Mouse (Mus musculus) neural tube, embryonic 13.5 days (tissue): Measurements from ENCODE around the gene Kcnn3. TPM values are rescaled to one million over a fixed set of nuclear protein-coding genes. Genes with fewer than 3 reads are reported as not detected.

Source experiments
- ATAC-seq: fragments of 200-750 bp; cut with Nextera tagmentation; 2 replicates; pipeline ENCODE4 v1.8.0; 2017; ENCODE audit warnings: low read depth, mild to moderate bottlenecking, moderate TSS enrichment, moderate library complexity
- H3K27ac ChIP-seq: fragments of 300-500 bp; sonication (generic); replicated peaks from 2 replicates; pipeline ENCODE4 v1.5.1; 2015; ENCODE audit warnings: moderate library complexity, mild to moderate bottlenecking, inconsistent platforms
- H3K27me3 ChIP-seq: fragments of 300-500 bp; sonication (generic); 2 replicates; pipeline ENCODE4 v1.6.1; 2015; ENCODE audit warnings: mild to moderate bottlenecking, inconsistent platforms
- H3K36me3 ChIP-seq: fragments of 300-500 bp; sonication (generic); 2 replicates; pipeline ENCODE4 v1.6.1; 2015; ENCODE audit warnings: mild to moderate bottlenecking, inconsistent platforms
- H3K4me1 ChIP-seq: fragments of 300-500 bp; sonication (generic); replicated peaks from 2 replicates; pipeline ENCODE4 v1.6.1; 2015; ENCODE audit warnings: inconsistent platforms
- H3K4me2 ChIP-seq: fragments of 300-500 bp; sonication (generic); 2 replicates; pipeline ENCODE4 v1.6.1; 2015; ENCODE audit warnings: inconsistent platforms, mild to moderate bottlenecking, moderate library complexity
- H3K4me3 ChIP-seq: fragments of 300-500 bp; sonication (generic); 2 replicates; pipeline ENCODE4 v1.5.1; 2015; ENCODE audit warnings: mild to moderate bottlenecking, inconsistent platforms
- H3K9ac ChIP-seq: fragments of 300-500 bp; sonication (generic); 2 replicates; pipeline ENCODE4 v1.6.1; 2015; ENCODE audit warnings: moderate library complexity, mild to moderate bottlenecking, inconsistent platforms
- H3K9me3 ChIP-seq: fragments of 300-500 bp; sonication (generic); 2 replicates; pipeline ENCODE4 v1.6.1; 2016; ENCODE audit warnings: inconsistent platforms
- WGBS: fragments of 180-500 bp; shearing (Covaris S2); methylation state at CpG from one replicate; pipeline ENCODE4 v1.1.7; 2015; 5-methylcytosine and 5-hydroxymethylcytosine counted together
- polyA plus RNA-seq: library from polyadenylated mRNA; unstranded; fragments of >200 nt; fragmentation: Nextera tagmentation; extraction: Ambion mirVana; gene quantifications from 2 replicates; pipeline ENCODE4 v1.2.1, GENCODE M21; 2015

Kcnn3 gene
- polyA plus RNA-seq, 1 experiment from 2014 or later: 4.8 TPM

DNA sequence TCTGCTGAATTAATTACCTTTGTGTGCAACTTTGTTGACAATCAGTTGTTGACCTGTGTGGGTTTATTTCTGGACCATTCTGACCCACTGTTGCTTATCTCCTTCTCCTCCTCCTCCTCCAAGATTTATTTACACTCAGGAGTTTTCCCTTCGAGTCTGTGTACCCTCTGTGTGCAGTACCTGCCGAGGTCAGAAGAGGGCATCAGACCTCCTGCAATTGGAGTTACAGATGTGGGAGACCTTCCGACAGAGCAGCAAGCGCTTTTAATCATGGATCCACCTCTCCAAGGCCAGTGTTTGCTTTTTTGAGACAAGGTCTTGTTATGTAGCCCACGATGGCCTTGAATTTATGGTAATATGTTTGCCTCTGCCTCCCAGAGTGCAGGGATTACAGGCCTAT is 25.3 kb upstream of the Kcnn3 start:
- H3K27ac ChIP-seq: no peak overlapping the region
- H3K9me3 ChIP-seq: no peaks in the 10 kb centered on the region; the same call in 1 of the 2 replicates
- no peaks in the 10 kb centered on the region for H3K36me3 ChIP-seq
- H3K9ac ChIP-seq: no peak overlapping the region
- 89% methylated on average over 5 of the region's 5 CpGs for WGBS
- H3K4me2 ChIP-seq: no peak overlapping the region
- H3K4me3 ChIP-seq: no peak overlapping the region
- no peak for ATAC-seq
- H3K4me1 ChIP-seq: peaks cover 7% of the 10 kb centered on the region
- H3K27me3 ChIP-seq: no peaks in the 10 kb centered on the region

DNA sequence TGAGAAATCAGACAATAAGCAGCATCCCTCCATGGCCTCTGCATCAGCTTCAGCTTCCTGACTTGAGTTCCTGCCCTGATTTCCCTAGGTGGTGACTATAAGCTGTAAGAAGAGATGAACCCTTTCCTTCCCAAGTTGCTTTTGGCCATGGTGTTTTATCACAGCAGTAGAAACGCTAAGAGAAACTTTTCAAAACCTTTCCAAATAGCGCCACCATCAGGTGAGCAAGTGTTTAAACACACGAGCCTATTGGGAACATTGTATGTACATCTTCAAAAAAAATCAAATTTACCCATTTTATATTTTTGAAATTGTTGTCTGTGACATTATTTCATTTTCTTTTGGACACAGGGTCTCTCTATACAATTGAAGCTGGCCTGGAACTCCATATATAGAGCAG is 23.6 kb upstream of the Kcnn3 start:
- Histone ChIP-seq H3K27me3 (no peaks in the 10 kb centered on the region), H3K4me1 (peaks cover 7% of the 10 kb centered on the region), H3K27ac (no peak overlapping the region), H3K9me3 (no peaks in the 10 kb centered on the region; the same call in 1 of the 2 replicates), H3K9ac (no peak overlapping the region), H3K36me3 (no peaks in the 10 kb centered on the region), H3K4me2 (no peak overlapping the region), H3K4me3 (no peak overlapping the region)
- 69% methylated on average over 3 of the region's 3 CpGs for WGBS
- ATAC-seq: no peak

DNA sequence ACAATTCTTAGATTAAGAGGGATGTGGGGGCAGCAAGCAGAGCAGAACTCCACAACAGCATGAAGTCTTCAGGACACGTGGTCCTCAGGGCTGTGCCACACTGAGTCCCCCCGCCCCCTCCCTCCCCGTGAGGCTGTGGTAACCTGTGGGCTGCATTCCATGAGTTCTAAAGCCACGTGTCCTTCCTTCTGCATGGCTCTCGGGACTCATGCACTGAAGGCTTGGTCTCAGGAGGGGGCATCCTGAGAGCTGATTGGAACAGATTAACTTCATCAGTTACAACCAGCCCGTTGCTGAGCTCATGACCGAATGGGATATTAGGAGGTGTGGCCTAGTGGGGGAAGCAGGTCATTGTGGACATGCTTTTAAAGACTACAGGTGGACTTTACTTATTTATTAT is 20.3 kb upstream of the Kcnn3 start:
- no peak overlapping the region for H3K4me2 ChIP-seq
- no peak for ATAC-seq
- no peak overlapping the region for H3K9ac ChIP-seq
- peaks cover 4% of the 10 kb centered on the region for H3K4me1 ChIP-seq
- H3K27ac ChIP-seq: no peak overlapping the region
- 53% methylated on average over 7 of the region's 7 CpGs for WGBS
- no peaks in the 10 kb centered on the region for H3K27me3 ChIP-seq
- H3K9me3 ChIP-seq: no peaks in the 10 kb centered on the region; the same call in 1 of the 2 replicates
- no peak overlapping the region for H3K4me3 ChIP-seq
- H3K36me3 ChIP-seq: no peaks in the 10 kb centered on the region

DNA sequence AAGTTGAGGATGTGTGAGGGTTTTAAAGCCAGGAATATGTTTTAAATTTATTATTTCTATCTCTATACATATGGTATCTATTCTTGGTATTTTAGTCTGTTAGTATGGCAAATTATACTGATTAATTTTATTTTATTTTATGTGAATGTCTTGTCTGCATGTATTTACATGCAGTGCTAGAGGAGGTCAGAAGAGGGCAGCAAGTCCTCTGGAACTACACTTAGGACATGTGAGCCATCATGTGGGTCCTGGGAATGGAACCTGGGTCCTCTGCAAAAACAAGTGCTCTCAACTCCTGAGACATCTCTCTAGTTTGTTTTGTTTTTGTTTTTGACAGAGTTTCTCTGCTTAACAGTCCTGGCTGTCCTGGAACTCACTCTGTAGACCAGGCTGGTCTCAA is 18.5 kb upstream of the Kcnn3 start:
- H3K27ac ChIP-seq: no peak overlapping the region
- no peak overlapping the region for H3K4me2 ChIP-seq
- H3K36me3 ChIP-seq: no peaks in the 10 kb centered on the region

DNA sequence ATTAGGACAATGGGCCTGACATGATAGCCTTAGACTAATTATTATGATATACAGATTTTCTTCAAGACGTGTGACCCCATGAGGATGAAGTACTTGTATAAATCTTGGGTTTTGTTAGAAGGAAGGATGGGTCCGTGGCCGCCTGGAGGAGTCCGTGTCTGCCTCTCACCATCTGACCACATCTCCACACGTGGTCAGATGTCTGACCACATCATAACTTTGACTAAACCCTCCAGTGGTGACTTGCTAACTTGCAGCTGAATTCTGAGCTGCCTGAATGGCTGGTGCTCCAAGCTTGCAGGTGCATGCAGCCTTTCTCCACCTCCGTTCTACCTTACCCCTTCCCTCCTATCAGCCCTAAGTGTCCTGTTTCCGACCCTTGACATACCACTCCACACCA is 17.4 kb upstream of the Kcnn3 start:
- Histone ChIP-seq H3K36me3 (no peaks in the 10 kb centered on the region), H3K4me1 (peaks cover 4% of the 10 kb centered on the region), H3K4me3 (no peak overlapping the region), H3K9me3 (no peaks in the 10 kb centered on the region), H3K4me2 (no peak overlapping the region), H3K9ac (no peak overlapping the region), H3K27ac (no peak overlapping the region), H3K27me3 (peaks cover 4% of the 10 kb centered on the region; the same call in 1 of the 2 replicates)
- WGBS: 89% methylated on average over 7 of the region's 7 CpGs
- no peak for ATAC-seq

More for the DNA sequence above, 18.5 kb upstream of the Kcnn3 start:
- Histone ChIP-seq H3K9me3 (no peaks in the 10 kb centered on the region), H3K9ac (no peak overlapping the region), H3K4me1 (peaks cover 4% of the 10 kb centered on the region), H3K27me3 (no peaks in the 10 kb centered on the region), H3K4me3 (no peak overlapping the region)
- ATAC-seq: no peak

DNA sequence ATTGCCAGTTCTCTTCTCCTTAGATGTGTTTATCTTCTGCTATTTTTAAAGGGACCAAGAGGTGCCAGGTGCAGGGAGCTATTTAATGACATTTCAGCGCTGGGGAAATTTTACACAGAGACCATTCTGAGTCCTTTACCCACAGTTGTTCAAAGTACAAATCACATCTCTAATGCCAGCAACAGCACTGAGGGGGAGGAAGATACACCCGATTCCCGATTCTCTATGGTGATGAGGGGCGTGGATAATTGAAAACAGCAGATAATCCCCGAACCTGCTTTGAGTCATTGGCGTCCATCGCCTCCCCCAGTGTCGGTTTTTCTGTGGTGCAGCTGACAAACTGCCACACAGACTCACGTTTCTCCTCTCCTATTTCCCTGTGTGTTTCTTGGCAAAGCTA is 11.9 kb upstream of the Kcnn3 start:
- H3K27ac ChIP-seq: no peak overlapping the region
- no peak for ATAC-seq
- 43% methylated on average over 9 of the region's 9 CpGs for WGBS

DNA sequence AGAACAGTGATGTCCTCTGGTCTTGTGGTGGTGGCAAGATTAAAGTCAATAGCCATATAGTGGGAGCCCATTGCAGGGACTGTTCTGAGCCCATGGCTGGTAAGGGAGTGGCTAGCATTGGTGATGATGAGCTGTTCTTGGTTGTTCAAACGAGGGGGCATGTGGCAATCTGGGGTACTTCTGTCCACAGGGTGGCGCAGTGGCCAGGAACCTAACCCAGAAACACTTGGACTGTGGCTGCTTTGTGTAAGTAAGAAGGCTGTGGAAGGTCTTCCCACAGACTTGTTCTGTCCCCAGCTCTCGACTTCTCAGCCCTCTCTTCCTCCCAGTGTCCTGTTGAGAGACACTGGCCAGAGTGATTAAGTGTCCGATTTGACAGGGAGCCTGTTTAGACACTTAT is 9.0 kb upstream of the Kcnn3 start:
- 28% methylated on average over 4 of the region's 4 CpGs for WGBS
- ATAC-seq: peak; percentile 72
- Histone ChIP-seq H3K4me2 (peak overlapping the region; percentile 34), H3K4me1 (peaks cover 11% of the 10 kb centered on the region), H3K27ac (no peak overlapping the region; the same call in 1 of the 2 replicates), H3K9me3 (no peaks in the 10 kb centered on the region), H3K36me3 (no peaks in the 10 kb centered on the region), H3K4me3 (no peak overlapping the region), H3K27me3 (peaks cover 28% of the 10 kb centered on the region; the same call in 1 of the 2 replicates), H3K9ac (0 out of 2 replicates have a peak overlapping the region, but pooled peaks have one; percentile 49)

More for the DNA sequence above, 11.9 kb upstream of the Kcnn3 start:
- Histone ChIP-seq H3K27me3 (peaks cover 21% of the 10 kb centered on the region; the same call in 1 of the 2 replicates), H3K4me2 (no peak overlapping the region), H3K4me3 (no peak overlapping the region), H3K4me1 (peaks cover 15% of the 10 kb centered on the region), H3K9me3 (no peaks in the 10 kb centered on the region), H3K9ac (no peak overlapping the region), H3K36me3 (no peaks in the 10 kb centered on the region)

DNA sequence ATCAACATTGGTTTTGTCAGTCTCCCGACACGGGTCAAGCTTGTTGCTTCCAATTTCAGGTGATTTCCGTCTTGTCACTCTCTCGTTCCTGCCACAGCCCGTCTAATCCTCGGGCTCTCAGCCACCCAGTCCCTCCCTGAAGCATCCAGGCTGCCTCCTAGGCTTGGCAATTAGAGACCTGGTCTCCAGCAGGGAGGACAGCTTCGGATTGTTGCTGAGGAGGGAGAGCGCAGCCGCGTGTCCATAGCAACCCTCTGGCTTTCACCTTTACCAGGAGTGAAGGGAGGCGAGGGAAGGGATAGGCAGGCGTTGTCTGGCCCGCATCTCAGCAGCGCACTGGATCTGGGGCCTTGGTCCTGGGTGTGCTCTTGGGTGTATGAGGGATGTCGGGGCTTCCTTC is 8.6 kb upstream of the Kcnn3 start:
- ATAC-seq: peak; percentile 72
- H3K27me3 ChIP-seq: peaks cover 28% of the 10 kb centered on the region; the same call in 1 of the 2 replicates
- H3K4me2 ChIP-seq: peak overlapping the region; percentile 34
- H3K27ac ChIP-seq: no peak overlapping the region; the same call in 1 of the 2 replicates
- no peak overlapping the region for H3K4me3 ChIP-seq
- H3K4me1 ChIP-seq: peaks cover 11% of the 10 kb centered on the region
- H3K36me3 ChIP-seq: no peaks in the 10 kb centered on the region
- 21% methylated on average over 15 of the region's 15 CpGs for WGBS
- peaks cover 1% of the 10 kb centered on the region; the same call in 1 of the 2 replicates for H3K9me3 ChIP-seq
- H3K9ac ChIP-seq: 0 out of 2 replicates have a peak overlapping the region, but pooled peaks have one; percentile 49

DNA sequence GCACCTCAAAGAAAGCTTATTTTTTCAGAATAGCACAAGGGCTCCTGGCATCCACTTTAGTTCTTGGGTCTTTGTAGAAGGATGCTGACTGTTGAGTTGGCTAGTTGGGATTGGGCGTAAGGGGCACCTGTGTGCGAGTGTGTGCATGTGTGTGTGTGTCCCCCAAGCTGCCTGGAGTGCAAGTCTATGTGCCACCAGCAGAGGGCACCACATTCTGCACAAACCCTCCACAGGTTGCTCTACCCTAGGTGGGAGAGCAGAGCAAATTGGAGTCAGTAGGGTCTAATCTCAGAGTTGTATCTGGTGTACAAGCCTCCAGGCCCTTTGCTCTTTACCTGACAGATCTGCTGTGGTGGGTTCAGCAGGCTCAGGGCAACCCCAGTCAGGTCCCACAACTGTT is 7.7 kb upstream of the Kcnn3 start:
- 92% methylated on average over 2 of the region's 2 CpGs for WGBS
- Histone ChIP-seq H3K27me3 (peaks cover 26% of the 10 kb centered on the region; the same call in 1 of the 2 replicates), H3K4me1 (peaks cover 11% of the 10 kb centered on the region), H3K4me2 (no peak overlapping the region), H3K9me3 (peaks cover 8% of the 10 kb centered on the region; the same call in 1 of the 2 replicates), H3K9ac (no peak overlapping the region), H3K4me3 (no peak overlapping the region), H3K36me3 (no peaks in the 10 kb centered on the region), H3K27ac (no peak overlapping the region)
- no peak for ATAC-seq

DNA sequence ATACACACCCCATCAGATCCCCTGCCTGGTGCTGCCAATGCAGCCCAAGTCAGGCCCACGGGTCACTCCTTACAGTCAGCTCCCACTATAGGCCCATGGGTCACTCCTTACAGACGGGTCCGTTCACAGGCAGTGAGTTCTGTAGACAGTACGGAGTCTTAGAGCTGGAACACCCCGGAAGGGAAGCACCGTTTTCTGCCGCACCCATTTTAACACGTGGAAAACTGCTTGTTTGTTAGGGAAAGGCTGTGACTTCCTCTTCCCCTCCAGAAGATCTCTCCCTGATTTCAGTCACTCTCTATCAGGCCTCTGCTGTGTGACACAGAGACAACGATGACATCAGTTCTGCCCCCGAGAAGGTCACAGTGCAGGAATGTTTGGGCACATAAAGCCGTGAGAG is 4.5 kb upstream of the Kcnn3 start:
- WGBS: 77% methylated on average over 11 of the region's 11 CpGs
- no peak overlapping the region for H3K4me2 ChIP-seq

DNA sequence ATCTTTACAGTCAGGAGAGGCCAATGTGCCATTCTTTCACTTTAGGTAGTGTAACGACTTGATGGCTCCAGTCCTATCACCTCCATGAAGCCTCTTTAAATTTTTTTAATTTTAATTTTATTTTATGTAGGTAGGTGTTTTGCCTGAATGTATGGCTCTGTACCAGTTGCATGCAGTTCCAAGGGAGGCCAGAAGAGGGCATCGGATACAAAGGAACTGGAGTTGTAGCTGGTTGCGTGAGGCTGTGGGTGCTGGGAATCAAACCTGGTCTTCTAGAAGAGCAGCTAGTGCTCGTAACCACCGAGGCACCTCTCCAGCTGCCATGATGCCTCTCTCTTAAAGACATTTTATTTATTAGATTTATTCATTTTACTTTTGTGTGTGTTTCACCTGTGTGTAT is 3.6 kb upstream of the Kcnn3 start:
- H3K4me3 ChIP-seq: no peak overlapping the region
- H3K4me1 ChIP-seq: peaks cover 30% of the 10 kb centered on the region
- H3K36me3 ChIP-seq: no peaks in the 10 kb centered on the region
- peaks cover 8% of the 10 kb centered on the region; the same call in 1 of the 2 replicates for H3K9me3 ChIP-seq
- H3K4me2 ChIP-seq: no peak overlapping the region
- H3K27me3 ChIP-seq: peaks cover 18% of the 10 kb centered on the region
- no peak for ATAC-seq
- no peak overlapping the region for H3K9ac ChIP-seq
- no peak overlapping the region for H3K27ac ChIP-seq
- 90% methylated on average over 5 of the region's 5 CpGs for WGBS

More for the DNA sequence above, 4.5 kb upstream of the Kcnn3 start:
- Histone ChIP-seq H3K9ac (no peak overlapping the region), H3K9me3 (peaks cover 8% of the 10 kb centered on the region; the same call in 1 of the 2 replicates), H3K4me3 (no peak overlapping the region), H3K27me3 (peaks cover 14% of the 10 kb centered on the region; the same call in 1 of the 2 replicates), H3K4me1 (peaks cover 26% of the 10 kb centered on the region), H3K27ac (no peak overlapping the region), H3K36me3 (no peaks in the 10 kb centered on the region)
- no peak for ATAC-seq

DNA sequence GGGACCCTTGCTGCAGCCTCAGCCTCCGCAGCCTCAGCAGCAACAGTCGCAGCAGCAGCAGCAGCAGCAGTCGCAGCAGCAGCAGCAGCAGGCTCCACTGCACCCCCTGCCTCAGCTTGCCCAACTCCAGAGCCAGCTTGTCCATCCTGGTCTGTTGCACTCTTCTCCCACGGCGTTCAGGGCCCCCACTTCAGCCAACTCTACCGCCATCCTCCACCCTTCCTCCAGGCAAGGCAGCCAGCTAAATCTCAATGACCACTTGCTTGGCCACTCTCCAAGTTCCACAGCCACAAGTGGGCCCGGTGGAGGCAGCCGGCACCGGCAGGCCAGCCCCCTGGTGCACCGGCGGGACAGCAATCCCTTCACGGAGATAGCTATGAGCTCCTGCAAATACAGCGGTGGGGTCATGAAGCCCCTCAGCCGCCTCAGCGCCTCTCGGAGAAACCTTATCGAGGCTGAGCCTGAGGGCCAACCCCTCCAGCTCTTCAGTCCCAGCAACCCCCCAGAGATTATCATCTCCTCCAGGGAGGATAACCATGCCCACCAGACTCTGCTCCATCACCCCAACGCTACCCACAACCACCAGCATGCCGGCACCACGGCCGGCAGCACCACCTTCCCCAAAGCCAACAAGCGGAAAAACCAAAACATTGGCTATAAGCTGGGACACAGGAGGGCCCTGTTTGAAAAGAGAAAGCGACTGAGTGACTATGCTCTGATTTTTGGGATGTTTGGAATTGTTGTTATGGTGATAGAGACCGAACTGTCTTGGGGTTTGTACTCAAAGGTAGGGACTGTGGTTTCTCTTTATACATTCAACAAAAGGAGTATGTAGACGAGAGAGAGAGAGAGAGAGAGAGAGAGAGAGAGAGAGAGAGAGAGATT is 896 bp downstream of the Kcnn3 start:
- peak overlapping the region; percentile 44 for H3K4me3 ChIP-seq
- H3K4me1 ChIP-seq: peaks cover 60% of the 10 kb centered on the region
- peaks cover 38% of the 10 kb centered on the region for H3K27me3 ChIP-seq
- 0 out of 2 replicates have a peak overlapping the region, but pooled peaks have one; percentile 30 for H3K27ac ChIP-seq
- H3K9me3 ChIP-seq: peaks cover 8% of the 10 kb centered on the region; the same call in 1 of the 2 replicates
- WGBS: 4% methylated on average over 25 of the region's 25 CpGs
- peak overlapping the region; percentile 75 for H3K4me2 ChIP-seq
- ATAC-seq: peak; percentile 41; the same call in 1 of the 2 replicates
- no peaks in the 10 kb centered on the region for H3K36me3 ChIP-seq
- peak overlapping the region; percentile 73 for H3K9ac ChIP-seq
